Mouse (Mus musculus): ENCODE data around the gene Psme2. TPM values are rescaled to one million over a fixed set of nuclear protein-coding genes. Genes with fewer than 3 reads are reported as not detected.
A peak's percentile ranks its signal among the peaks of the same experiment; 100 is the strongest.

The Psme2 gene
- polyA plus RNA-seq (2015; fragmentation: Nextera tagmentation; extraction: Ambion mirVana), result 347 and 368 TPM in 2 replicates

DNA sequence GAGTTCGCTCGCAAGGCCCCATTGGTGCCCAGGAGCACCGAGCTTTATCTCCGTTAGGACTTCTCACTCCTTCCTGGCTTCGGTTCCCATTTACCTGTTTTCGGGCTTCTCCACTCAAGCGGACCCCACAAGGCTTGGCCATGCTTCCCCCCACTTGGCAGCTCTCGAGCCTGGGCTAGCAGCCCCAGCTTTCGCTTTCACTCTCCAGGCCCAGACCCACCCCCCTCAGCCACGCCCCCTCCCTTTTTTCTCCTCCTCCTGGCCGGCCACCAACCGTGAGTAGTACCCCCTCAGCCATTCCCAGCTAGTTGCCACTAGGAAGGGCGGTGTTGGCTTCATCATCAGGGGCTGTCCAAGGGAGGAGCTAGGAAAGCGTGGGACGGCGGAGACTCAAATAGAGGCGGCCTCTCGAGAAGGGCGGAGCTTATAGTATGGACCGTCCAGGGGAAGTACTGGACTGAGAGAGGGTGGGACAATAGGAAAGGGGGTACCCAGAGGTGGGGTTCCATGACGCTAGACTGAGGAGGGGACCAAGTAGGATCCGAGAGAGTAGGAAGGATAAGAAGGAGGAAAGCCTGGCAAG is at the start of gene Psme2:
TSS of gene Psme2 (minus strand) at position 366 of the 583 bp plus-strand sequence.
- H3K4me2 ChIP-seq (ENCODE audit: low read depth, low read length), result peak within 1 kb of the TSS; percentile 56
- 0% methylated on average over 22 of the region's 22 CpGs for WGBS
- peak within 1 kb of the TSS; percentile 84 for H3K4me3 ChIP-seq (ENCODE audit: low read length)
- no peaks in the 10 kb centered on the region for H3K9me3 ChIP-seq (ENCODE audit: control insufficient read depth, low read length)
- H3K27ac ChIP-seq (ENCODE audit: low read length), result peak within 1 kb of the TSS; percentile 96
- ATAC-seq, result peak; percentile 96
- H3K27me3 ChIP-seq (replicated peaks; ENCODE audit: control insufficient read depth, insufficient read depth, low read length), result no peaks in the 10 kb centered on the region
- H3K4me1 ChIP-seq (ENCODE audit: control insufficient read depth, insufficient read depth, low read length), result peaks cover 19% of the 10 kb centered on the region
- H3K9ac ChIP-seq (ENCODE audit: low read depth, low read length), result peak within 1 kb of the TSS; percentile 88
- peaks cover 6% of the 10 kb centered on the region for H3K36me3 ChIP-seq (ENCODE audit: control insufficient read depth, insufficient read depth, low read length)

DNA sequence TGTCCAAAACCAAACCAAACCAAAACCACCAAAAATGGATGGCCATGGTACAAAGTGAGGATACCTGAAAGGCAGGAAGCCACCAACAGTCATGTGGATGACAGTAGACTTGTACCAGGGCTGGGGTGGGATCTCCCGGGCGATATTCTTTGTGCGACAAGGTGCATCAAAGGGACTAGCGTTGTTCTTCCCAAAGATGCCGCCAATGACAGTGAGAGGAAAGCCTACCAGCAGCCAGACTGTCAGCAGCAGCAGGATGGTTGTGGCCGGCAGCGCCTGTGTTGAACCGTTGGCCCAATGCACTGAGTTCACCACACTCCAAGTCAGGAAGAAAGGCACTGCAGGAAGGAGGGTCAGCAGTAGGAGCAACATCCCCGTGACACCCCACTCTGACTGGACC is 46.9 kb upstream of the Psme2 start, which contains the start of gene Gm49378:
TSS of gene Gm49378 (minus strand) at position 101 of the 400 bp plus-strand sequence.
- Histone ChIP-seq H3K9ac (ENCODE audit: low read depth, low read length) (no peak within 1 kb of the TSS), H3K27me3 (replicated peaks; ENCODE audit: control insufficient read depth, insufficient read depth, low read length) (no peaks in the 10 kb centered on the region), H3K4me2 (ENCODE audit: low read depth, low read length) (no peak within 1 kb of the TSS), H3K27ac (ENCODE audit: low read length) (no peak within 1 kb of the TSS), H3K36me3 (ENCODE audit: control insufficient read depth, insufficient read depth, low read length) (peaks cover 36% of the 10 kb centered on the region), H3K9me3 (ENCODE audit: control insufficient read depth, low read length) (no peaks in the 10 kb centered on the region), H3K4me3 (ENCODE audit: low read length) (no peak within 1 kb of the TSS), H3K4me1 (ENCODE audit: control insufficient read depth, insufficient read depth, low read length) (peaks cover 15% of the 10 kb centered on the region)
- 95% methylated on average over 9 of the region's 9 CpGs for WGBS
- ATAC-seq, result no peak

DNA sequence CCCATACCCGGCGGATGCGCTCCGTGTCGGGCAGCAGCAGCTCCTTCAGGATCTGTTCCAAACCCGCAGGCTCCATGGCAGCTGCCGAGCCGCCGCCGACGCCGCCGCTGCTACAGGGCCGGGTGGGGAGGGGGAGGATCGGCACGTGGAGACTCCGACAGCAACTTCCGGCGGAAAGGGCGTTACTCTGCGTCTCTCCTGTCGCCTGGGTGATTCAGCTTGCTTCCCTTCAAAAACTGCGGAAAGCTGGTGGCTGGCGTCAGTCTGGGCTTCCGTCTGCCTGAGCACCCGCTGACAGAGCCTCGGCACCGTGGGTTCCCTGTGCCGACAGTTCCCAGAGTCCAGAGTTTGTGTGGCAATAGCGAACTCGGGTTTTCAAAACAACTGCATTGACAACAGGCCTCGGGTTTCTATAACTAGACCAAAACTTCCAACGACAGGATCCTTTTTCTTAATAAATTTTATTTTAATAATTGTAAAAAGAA is 44.7 kb upstream of the Psme2 start, which contains the start of gene Ipo4:
TSS of gene Ipo4 (minus strand) at position 435 of the 485 bp plus-strand sequence.
- ATAC-seq, result peak; percentile 90
- Histone ChIP-seq H3K4me1 (ENCODE audit: control insufficient read depth, insufficient read depth, low read length) (peaks cover 9% of the 10 kb centered on the region), H3K27me3 (replicated peaks; ENCODE audit: control insufficient read depth, insufficient read depth, low read length) (no peaks in the 10 kb centered on the region), H3K36me3 (ENCODE audit: control insufficient read depth, insufficient read depth, low read length) (peaks cover 31% of the 10 kb centered on the region), H3K27ac (ENCODE audit: low read length) (peak within 1 kb of the TSS; percentile 78), H3K4me2 (ENCODE audit: low read depth, low read length) (peak within 1 kb of the TSS; percentile 95), H3K9me3 (ENCODE audit: control insufficient read depth, low read length) (no peaks in the 10 kb centered on the region), H3K9ac (ENCODE audit: low read depth, low read length) (peak within 1 kb of the TSS; percentile 80), H3K4me3 (ENCODE audit: low read length) (peak within 1 kb of the TSS; percentile 74)
- WGBS, result under 1% methylated on average over 33 of the region's 33 CpGs

DNA sequence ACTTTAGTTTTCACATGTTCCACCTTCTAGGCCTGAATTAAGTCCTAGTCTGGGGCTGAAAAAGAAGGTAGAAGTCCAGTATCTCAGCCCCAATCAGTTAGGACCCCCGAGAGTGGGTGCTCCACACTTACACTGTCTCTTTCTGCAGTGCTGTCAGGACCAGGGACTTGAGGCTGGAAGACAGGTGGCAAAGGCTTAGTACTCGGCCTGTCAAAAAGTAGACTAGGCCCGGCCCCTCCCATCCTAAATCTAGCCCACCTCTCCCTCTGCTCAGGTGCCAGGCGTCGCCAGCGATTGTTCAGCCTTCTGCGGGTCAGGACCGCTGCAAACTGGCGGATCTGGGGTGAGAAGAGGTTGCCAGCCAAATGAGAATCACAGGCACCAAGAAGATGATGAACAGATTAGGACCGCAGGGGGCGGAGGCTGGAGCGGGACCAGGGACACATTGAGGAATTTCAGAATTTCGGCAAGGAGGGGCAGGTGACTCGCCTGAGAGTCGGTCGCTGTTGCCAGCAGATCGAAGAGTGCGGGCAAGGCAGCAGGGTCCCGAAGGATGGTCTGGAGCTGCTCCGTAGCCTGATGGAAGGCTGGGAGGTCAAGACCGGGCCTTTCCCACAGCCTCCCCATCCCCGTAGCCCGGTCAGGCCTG is 44.1 kb upstream of the Psme2 start:
- 4% methylated on average over 23 of the region's 23 CpGs for WGBS
- Histone ChIP-seq H3K4me2 (ENCODE audit: low read depth, low read length) (peak overlapping the region; percentile 95), H3K9ac (ENCODE audit: low read depth, low read length) (peak overlapping the region; percentile 80), H3K4me1 (ENCODE audit: control insufficient read depth, insufficient read depth, low read length) (peaks cover 10% of the 10 kb centered on the region), H3K27me3 (replicated peaks; ENCODE audit: control insufficient read depth, insufficient read depth, low read length) (no peaks in the 10 kb centered on the region), H3K36me3 (ENCODE audit: control insufficient read depth, insufficient read depth, low read length) (peaks cover 28% of the 10 kb centered on the region), H3K27ac (ENCODE audit: low read length) (peak overlapping the region; percentile 78), H3K4me3 (ENCODE audit: low read length) (peak overlapping the region; percentile 74), H3K9me3 (ENCODE audit: control insufficient read depth, low read length) (no peaks in the 10 kb centered on the region)
- ATAC-seq, result peak; percentile 62

DNA sequence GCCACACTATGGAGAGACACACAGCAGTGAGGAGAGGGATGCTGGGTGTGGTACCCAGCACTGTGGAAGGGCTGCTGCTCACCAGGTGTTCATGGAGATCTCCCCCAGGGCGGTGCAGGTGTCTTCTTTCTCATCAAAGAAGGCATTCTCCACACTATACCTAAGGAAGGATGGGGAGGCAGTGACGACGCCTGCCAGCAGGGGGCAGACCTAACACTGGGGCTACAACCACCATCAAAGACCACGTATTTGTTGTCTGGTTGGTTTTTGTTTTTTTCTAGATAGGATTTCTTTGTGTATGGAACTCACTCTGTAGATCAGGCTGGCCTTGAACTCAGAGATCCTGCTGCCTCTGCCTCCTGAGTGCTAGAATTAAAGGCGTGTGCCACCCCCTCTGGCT is 38.4 kb upstream of the Psme2 start:
- H3K4me2 ChIP-seq (ENCODE audit: low read depth, low read length), result no peak overlapping the region
- no peak overlapping the region for H3K9ac ChIP-seq (ENCODE audit: low read depth, low read length)
- H3K4me1 ChIP-seq (ENCODE audit: control insufficient read depth, insufficient read depth, low read length), result peaks cover 5% of the 10 kb centered on the region; the same call in 1 of the 2 replicates
- ATAC-seq, result no peak
- peaks cover 59% of the 10 kb centered on the region for H3K36me3 ChIP-seq (ENCODE audit: control insufficient read depth, insufficient read depth, low read length)
- H3K27ac ChIP-seq (ENCODE audit: low read length), result no peak overlapping the region
- H3K27me3 ChIP-seq (replicated peaks; ENCODE audit: control insufficient read depth, insufficient read depth, low read length), result no peaks in the 10 kb centered on the region
- WGBS, result 52% methylated on average over 5 of the region's 5 CpGs
- no peaks in the 10 kb centered on the region for H3K9me3 ChIP-seq (ENCODE audit: control insufficient read depth, low read length)
- no peak overlapping the region for H3K4me3 ChIP-seq (ENCODE audit: low read length)

DNA sequence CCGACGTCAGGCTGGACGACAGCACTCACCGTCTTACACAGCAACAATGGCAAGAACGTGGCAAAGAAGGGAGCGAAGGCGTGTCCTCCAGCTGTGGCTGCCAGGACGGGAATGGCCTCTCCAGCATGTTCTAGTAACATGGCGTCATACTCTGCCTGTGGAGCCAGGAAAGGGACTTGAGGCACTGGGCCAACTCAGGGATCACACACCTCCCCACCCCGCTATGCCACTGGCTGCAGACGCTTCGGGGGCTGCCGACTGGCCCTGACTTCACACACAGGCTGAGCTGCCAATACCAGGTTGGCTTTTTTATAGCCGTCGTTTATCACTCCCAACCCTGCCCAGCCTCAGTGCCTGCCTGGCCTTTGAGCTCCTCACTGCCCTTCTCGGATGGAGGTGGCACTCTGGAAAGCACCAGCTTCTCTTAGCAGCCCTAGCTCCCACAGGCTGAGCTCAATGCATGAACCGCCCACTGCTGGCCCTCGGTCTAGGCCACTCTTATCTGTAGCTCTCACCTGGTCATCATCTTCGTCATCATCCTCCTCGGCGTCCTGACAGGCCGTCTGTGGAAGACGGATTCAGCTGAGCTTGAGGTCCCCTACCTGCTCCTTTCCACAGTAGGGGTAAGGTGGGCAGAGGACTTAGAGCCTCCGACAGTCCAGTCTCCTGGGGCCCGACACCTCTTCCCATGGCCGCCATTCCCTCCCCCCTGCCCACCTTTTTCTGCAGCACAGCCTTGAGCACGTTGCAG is 37.3 kb upstream of the Psme2 start:
- 77% methylated on average over 27 of the region's 27 CpGs for WGBS
- no peak for ATAC-seq

DNA sequence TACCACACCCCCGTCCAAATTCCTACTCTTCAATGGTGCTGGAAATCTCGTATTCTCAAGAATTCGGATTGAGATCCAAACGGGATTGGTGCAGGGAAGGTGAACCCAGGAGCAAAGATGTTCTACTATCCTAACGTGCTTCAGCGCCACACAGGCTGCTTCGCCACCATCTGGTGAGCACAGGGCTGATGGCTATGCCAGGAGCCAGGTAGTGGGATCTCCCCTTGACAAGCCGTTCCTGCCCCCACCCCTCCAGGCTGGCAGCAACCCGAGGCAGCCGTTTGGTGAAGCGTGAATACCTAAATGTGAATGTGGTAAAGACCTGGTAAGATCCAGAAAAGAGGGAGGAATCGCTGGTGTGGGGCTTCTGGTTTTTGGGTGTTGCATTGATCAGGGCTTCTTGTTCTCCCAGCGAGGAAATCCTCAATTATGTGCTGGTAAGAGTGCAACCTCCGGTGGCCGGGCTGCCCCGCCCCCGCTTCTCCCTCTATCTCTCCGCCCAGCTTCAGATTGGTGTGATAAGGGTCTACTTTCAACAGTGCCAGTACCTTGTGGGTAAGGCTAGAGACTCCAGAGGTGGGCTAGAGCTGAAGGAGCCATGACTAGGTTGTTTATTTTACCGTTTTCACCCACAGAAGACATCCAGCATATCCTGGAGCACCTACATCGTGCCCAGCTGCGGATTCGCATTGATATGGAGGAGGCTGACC is 27.7 kb upstream of the Psme2 start:
- Histone ChIP-seq H3K4me1 (ENCODE audit: control insufficient read depth, insufficient read depth, low read length) (peaks cover 9% of the 10 kb centered on the region; the same call in 1 of the 2 replicates), H3K27ac (ENCODE audit: low read length) (no peak overlapping the region), H3K4me3 (ENCODE audit: low read length) (peak overlapping the region; percentile 37), H3K9me3 (ENCODE audit: control insufficient read depth, low read length) (no peaks in the 10 kb centered on the region), H3K4me2 (ENCODE audit: low read depth, low read length) (peak overlapping the region; percentile 49), H3K36me3 (ENCODE audit: control insufficient read depth, insufficient read depth, low read length) (no peaks in the 10 kb centered on the region), H3K9ac (ENCODE audit: low read depth, low read length) (peak overlapping the region; percentile 46; the same call in 1 of the 2 replicates), H3K27me3 (replicated peaks; ENCODE audit: control insufficient read depth, insufficient read depth, low read length) (no peaks in the 10 kb centered on the region)
- 34% methylated on average over 22 of the region's 22 CpGs for WGBS
- no peak for ATAC-seq

More for the DNA sequence above, 37.3 kb upstream of the Psme2 start:
- Histone ChIP-seq H3K4me3 (ENCODE audit: low read length) (no peak overlapping the region), H3K4me2 (ENCODE audit: low read depth, low read length) (no peak overlapping the region), H3K4me1 (ENCODE audit: control insufficient read depth, insufficient read depth, low read length) (peaks cover 5% of the 10 kb centered on the region; the same call in 1 of the 2 replicates), H3K36me3 (ENCODE audit: control insufficient read depth, insufficient read depth, low read length) (peaks cover 52% of the 10 kb centered on the region), H3K27ac (ENCODE audit: low read length) (no peak overlapping the region), H3K27me3 (replicated peaks; ENCODE audit: control insufficient read depth, insufficient read depth, low read length) (no peaks in the 10 kb centered on the region), H3K9me3 (ENCODE audit: control insufficient read depth, low read length) (no peaks in the 10 kb centered on the region), H3K9ac (ENCODE audit: low read depth, low read length) (no peak overlapping the region)

DNA sequence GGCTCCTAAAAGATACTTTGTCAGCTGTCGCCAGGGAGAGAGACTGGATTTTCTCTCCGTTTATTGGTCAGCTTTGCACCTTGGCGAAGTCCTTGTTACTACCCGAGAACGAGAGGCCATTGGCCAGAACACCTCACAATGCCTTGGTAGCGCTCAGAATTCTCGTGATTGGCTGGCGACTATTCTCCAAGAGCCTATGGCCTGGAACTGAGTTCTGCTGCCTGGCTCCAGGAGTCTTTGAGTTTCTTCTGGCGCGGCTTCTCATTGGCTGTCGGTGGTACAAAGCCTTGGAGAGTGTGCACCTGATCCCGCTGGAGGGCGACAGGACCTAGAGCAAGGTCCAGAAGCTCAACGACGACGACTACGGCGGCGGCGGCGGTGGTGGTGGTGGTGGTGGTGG is 26.9 kb upstream of the Psme2 start, which contains the start of gene Rec8:
TSS of gene Rec8 (plus strand) at position 216 of the 400 bp plus-strand sequence.
- no peaks in the 10 kb centered on the region for H3K36me3 ChIP-seq (ENCODE audit: control insufficient read depth, insufficient read depth, low read length)
- peak within 1 kb of the TSS; percentile 37 for H3K4me3 ChIP-seq (ENCODE audit: low read length)
- H3K4me2 ChIP-seq (ENCODE audit: low read depth, low read length), result peak within 1 kb of the TSS; percentile 49
- peaks cover 9% of the 10 kb centered on the region; the same call in 1 of the 2 replicates for H3K4me1 ChIP-seq (ENCODE audit: control insufficient read depth, insufficient read depth, low read length)
- peak; percentile 90 for ATAC-seq
- H3K27me3 ChIP-seq (replicated peaks; ENCODE audit: control insufficient read depth, insufficient read depth, low read length), result no peaks in the 10 kb centered on the region
- no peak within 1 kb of the TSS for H3K27ac ChIP-seq (ENCODE audit: low read length)
- H3K9ac ChIP-seq (ENCODE audit: low read depth, low read length), result peak within 1 kb of the TSS; percentile 46; the same call in 1 of the 2 replicates
- 28% methylated on average over 21 of the region's 21 CpGs for WGBS
- no peaks in the 10 kb centered on the region for H3K9me3 ChIP-seq (ENCODE audit: control insufficient read depth, low read length)

All from intestine, embryonic 16.5 days (tissue).